Mouse (Mus musculus): ENCODE measurements around the gene Armh1.
A peak's percentile ranks its signal among the peaks of the same experiment; 100 is the strongest.
"Not testable (repeated sequence)": the region's sequence is repeated elsewhere in the genome, so short reads cannot be mapped to it uniquely, and the experiment has no call there.

Armh1 gene

DNA sequence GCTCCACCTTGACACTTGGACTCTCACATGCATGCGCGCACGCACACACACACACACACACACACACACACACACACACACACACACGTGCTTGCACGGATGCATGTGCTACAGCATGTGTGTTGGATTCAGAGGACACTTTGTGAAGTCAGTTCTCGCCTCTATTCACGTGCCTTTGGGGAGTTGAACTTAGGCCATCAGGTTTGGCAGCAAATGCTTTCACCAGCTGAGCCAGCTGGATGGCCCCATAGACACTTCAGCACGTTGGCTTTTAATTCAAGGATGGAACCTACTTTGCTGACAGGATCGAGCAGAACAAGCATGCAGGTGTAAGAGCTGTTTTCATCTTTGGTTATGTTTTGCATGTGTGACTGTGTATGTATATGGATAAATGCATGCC, 30.1 kb downstream of the Armh1 start:
- no peak for DNase-seq (ENCODE audit: low read depth, low spot score)

DNA sequence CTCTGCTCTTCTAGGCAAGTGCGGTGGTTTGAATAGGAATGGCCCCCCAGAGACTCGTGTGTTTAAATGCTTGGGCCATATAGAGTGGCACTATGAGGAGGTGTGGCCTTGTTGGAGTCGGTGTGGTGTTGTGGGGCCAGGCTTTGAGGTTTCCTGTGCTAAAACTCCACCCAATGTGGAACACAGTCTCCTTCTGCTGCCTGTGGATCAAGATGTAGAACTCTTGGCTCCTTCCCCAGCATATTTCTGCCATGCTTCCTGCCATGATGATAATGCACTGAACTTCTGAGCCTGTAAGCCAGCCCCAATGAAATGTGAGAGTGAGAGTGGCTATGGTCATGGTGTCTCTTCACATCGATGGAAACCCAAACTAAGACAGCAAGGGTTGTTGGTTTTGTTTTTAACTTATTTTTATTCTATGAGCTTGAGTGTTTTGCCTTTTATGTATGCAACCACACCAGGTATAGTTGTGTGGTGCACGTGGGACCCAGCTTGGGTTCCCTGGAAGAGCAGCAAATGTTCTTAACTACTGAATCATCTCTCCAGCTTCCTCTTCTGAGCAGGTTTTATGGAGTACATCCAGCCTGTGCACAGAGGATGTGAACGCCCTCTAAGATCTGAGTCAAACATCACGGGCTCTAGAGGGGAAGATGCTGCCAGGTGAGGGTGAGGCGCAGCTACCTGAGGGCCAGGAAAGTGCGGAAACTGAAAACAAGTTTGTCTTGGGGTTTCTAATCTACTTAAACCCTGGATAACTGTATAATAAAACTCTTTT, 31.0 kb downstream of the Armh1 start:
- no peak for DNase-seq (ENCODE audit: low read depth, low spot score)

DNA sequence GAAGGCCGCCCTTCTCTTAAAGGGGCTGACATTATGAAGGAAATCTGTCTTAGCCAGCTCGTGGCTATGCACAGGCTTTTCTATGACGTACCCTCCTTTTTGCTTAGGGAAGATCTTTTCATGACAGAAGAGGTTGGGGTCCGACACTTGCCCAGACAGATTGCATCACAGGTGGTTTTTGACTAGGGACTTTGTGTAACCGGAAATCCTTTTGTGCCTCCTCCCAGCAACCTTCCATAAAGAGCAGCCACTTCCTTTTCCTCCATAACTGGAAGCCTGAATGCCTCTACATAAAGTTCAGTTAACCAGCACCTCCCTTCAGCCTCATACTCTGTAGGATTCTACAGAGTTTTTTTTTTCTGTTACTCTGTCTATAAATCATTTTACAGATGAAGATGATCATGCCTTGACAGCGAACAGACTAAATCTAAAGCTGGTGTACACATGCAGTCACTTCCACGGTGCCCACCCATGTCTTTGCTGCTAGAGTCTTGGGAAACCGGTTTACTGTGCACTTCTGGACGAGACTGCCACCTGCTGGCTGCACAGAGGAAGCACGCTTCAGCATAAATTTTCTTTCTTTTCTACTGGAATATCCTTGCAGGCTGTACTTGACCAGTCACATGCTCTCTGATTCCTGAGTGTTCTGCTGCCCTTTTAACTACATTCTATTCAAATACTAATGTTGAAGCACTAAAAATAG, 33.3 kb downstream of the Armh1 start:
- peak; percentile 79 for DNase-seq (ENCODE audit: low read depth, low spot score)

DNA sequence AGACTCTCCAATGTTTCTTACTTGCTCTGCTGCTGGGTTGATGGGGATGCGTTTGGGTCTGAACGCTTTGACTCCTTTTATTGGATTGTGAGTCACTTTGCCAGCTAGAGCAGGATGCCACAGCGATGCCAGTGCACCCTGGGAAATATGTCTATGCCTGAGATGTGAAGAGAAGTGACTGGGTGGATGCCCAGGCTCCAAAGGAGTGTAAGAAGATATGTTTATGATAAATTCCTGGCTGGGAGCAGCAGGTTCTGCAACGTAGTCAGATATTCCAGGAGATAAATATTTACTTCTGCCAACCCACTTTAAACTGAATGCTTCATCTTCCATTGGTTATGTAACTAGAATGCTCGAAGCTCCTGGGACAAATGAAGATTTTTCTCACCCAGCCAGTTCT, 34.9 kb downstream of the Armh1 start:
- DNase-seq (ENCODE audit: low read depth, low spot score) = no peak

DNA sequence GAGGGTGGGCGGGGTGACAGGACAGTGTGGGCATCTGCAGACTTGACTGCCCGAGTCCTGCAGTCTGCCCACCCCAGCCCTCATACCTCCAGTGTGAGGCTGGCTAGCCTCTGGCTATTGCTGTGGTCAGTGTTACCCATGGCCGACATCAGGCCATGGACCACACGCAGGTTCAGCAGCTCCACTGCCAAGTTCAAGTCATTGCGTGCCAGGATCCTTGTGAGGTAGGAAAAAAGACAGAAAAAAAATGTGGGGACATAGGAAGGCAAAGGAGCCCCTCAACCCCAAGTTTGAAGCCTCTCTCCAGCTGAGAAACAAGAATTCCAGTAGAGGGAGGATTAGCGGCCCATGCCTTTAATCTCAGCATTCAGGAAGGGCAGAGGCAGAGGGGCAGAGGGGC, 37.7 kb downstream of the Armh1 start:
- DNase-seq (ENCODE audit: low read depth, low spot score) = no peak

DNA sequence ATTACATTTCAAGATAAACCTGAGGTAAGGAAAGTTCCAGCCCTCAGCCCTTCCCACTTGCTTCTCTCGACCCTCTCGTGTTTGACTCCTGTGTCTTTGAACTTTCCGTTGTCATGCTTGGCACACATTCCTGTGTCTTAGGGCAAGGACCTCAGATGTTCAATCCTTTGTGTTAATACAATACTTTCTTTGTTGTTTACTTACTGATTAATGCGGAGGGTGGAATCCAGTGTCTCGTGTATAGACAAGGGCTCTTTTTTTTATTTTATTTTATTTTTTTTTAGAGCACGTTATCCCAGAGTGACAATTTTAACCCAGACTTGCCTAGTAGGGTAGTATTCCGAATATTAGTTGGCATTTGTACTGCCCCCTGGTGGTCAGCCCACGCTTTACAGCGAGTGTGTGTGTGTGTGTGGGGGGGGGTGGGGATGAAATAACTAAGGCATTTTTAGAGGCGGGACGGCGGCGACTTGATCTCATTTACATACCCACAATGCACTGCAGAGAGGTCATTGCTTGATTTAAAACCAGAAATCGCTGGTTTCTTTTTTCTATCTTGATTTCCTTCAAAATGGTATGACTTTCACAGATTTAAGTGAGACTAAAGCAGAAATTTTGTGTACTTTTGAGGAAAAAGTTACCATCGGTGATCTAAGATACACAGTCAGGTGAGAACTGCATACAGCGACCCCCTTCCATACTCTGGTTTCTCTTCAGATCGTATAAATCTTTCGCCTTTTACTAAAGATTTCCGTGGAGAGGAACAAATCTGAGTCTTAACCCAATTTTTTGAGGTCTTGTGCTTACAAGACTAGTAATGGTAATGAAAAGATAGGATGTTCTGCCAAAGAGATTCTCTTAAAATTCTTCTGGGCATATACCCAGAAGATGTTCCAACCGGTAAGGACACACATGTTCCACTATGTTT, 41.5 kb downstream of the Armh1 start:
- peak; percentile 95 for DNase-seq (ENCODE audit: low read depth, low spot score)

DNA sequence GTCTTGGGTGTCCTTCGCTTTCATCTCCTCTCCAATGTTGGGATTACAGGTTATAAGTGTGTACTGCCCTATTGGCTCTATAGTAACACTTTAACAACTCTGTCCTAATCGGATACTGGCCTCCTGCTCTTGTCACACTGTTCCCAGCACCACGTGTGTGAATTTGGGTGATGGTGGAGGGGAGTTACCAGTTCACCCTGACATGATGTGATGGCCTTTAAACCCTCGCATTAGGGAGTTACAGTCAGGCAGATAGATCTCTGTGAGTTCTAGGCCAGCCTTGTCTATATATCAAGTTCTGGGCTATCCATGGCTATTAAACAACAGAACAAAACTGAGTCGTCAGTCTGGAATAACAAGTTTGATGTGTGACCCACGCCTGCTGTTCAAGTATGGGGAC, 42.3 kb downstream of the Armh1 start:
- DNase-seq (ENCODE audit: low read depth, low spot score) = no peak

DNA sequence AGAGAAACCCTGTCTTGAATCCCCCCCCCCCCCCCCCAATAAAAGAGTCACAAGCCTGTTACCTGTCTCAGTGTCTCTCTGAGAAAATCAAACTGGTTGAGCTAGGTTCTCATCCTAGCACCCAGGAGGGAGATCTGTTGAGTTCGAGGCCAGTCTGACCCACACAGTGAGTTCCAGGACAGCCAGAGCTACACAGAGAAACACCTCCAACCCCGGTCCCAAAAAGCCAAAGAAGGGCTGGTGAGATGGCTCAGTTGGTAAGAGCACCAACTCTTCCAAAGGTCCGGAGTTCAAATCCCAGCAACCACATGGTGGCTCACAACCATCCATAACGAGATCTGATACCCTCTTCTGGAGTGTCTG, 49.0 kb downstream of the Armh1 start:
- DNase-seq (ENCODE audit: low read depth, low spot score) = no peak

DNA sequence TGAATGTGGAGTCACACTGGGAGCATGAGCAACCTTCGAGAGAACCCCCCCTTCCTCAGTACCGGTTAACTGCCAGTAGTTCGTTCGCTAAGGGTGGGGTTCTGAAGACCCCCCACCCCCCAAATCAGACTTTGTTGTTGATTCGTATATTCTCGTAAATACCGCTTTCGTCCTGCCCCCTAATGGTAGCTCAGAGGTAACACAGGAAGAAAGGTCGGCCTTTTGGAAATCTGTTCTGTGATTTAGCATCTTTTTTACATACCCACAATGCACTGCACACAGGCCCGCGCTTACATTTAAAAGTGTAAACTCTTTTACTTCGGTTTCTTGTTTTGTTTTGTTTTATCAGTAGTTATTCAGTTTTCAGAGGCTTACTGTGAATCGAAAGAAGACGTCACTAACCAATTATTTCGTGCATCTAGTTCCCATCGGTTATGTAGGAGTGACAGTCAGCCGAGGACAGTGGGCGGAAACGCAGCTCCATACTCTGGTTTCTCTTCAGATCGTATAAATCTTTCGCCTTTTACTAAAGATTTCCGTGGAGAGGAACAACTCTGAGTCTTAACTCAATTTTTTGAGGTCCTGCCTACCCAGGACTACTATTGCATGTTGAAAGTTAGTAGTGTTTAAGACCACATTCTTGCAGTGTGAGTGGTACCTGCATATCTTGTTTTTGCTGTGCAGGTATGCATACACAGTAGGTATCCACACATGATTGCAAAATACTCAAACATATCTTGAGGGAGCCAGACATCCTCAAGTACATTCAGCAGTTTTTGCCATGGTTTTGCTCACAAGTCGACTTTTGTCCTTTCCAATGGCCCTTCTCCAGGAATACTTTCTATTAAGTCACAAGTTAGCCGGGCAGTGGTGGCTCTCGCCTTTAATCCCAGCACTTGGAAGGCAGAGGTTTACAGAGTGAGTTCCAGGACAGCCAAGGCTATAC, 49.6 kb downstream of the Armh1 start:
- DNase-seq (ENCODE audit: low read depth, low spot score) = peak; percentile 88

DNA sequence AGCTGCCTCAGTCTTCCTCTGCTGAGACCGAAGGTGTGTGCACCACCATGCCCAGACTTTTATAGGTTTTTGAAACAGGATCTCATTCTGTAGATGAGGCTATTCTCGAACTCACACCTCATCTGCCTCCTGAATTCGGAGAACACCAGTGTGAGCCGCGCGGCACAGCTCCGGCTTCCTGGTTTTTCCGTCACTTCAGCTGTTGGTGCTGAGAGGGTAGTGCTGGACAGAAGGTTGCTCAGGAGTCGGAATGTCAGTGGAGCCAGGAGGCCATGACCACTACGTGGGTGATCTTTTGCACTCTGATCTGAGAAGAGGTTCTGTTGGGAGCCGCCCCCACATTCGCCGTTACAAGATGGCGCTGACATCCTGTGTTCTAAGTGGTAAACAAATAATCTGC, 60.1 kb downstream of the Armh1 start:
- no peak for DNase-seq (ENCODE audit: low read depth, low spot score)

DNA sequence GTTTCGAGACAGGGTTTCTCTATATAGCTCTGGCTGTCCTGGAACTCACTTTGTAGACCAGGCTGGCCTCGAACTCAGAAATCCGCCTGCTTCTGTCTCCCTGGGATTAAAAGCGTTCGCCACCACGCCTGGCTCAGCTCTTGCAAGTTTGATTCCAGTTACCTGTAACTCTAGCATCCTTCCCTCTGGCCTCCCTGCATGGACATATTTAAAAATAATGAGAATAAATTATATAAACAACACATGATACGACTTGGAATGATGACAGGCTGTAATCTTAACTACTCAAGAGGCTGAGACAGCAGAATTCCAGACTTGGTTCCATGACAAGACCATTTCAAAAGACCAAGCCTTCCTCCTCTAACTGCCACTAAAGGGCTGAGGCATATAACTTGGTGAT, 61.3 kb downstream of the Armh1 start:
- no peak for DNase-seq (ENCODE audit: low read depth, low spot score)

DNA sequence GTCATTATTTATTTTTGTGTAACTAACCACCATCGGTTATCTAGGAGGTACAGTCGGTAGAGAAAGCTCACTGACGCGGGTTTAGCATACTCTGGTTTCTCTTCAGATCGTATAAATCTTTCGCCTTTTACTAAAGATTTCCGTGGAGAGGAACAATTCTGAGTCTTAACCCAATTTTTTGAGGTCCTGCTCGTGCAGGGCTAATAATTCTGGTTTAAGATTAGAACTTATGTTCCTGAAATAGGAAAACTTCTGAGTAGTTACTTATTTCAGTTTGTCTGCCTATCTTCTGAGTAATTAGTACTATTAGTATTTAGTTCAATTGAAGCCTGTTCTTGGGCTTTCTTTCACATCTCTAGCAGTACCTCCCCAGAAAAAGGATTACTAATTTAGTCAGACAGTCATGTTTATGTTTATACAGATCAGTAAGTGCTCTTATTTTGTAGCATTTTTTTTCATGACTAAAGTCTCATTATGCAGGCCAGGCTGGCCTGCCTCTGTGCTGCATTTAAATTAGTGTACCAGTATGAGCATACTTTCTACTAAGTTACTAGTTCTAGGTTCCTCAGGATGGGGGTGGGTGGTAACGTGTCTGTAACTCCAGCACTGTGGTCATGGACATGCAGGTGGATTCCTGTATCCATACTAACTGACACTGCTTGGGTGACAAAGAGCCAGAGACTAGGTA, 61.9 kb downstream of the Armh1 start:
- peak; percentile 92 for DNase-seq (ENCODE audit: low read depth, low spot score)

DNA sequence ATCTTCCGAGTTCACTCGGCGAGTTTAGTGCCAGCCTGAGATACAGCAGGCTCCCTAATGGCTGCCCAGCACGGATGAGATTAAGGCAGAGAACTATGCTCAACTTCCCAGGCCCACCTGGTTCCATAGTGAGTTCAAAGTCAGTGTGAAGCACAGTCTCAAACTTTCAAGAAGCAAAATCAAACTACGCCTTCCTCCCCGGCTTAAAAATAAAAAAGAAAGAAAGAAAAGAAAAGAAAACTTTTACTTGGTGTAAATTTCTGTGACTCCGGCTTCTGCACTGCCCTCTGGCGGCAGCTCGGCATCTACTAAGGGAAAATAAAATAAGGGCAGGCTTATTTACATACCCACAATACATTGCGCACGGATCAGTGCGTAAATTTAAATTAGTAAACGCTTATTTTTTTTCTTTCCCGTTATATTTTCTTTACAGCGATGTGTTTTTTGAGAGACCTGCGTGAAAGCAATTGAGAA, 62.5 kb downstream of the Armh1 start:
- DNase-seq (ENCODE audit: low read depth, low spot score) = peak; percentile 91

DNA sequence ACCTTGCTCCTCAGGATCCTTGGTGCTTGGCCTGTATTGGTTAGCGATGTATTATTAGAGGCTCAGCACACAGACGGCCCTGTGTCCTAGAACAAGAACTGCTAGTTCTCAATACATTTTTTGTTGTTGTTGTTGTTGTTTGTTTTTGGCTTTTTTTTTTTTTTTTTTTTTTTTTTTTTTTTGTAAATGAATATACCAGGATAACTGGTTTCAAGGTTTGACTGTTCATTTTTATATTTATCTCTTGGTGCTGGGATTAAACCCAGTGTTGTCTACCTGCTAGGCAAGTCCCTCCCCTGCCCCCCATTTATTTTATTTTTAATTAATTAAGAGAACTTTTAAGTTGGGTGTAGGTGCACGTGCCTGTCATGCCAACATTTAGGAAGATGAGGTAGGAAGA, 63.0 kb downstream of the Armh1 start:
- no peak for DNase-seq (ENCODE audit: low read depth, low spot score)

DNA sequence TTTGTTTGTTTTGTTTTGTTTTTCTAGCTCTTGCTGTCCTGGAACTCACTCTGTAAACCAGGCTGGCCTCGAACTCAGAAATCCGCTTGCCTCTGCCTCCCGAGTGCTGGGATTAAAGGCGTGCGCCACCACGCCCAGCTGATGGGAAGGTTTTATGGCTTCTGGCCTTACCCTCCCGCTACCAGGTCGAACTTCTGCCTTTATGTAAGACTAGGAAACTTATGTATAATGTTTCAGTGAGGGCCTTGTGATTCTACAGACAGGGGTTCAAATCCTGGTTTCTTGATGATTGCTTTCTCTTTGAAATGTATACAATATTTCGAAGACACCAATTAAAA, 69.2 kb downstream of the Armh1 start:
- DNase-seq (ENCODE audit: low read depth, low spot score) = not testable (repeated sequence)

DNA sequence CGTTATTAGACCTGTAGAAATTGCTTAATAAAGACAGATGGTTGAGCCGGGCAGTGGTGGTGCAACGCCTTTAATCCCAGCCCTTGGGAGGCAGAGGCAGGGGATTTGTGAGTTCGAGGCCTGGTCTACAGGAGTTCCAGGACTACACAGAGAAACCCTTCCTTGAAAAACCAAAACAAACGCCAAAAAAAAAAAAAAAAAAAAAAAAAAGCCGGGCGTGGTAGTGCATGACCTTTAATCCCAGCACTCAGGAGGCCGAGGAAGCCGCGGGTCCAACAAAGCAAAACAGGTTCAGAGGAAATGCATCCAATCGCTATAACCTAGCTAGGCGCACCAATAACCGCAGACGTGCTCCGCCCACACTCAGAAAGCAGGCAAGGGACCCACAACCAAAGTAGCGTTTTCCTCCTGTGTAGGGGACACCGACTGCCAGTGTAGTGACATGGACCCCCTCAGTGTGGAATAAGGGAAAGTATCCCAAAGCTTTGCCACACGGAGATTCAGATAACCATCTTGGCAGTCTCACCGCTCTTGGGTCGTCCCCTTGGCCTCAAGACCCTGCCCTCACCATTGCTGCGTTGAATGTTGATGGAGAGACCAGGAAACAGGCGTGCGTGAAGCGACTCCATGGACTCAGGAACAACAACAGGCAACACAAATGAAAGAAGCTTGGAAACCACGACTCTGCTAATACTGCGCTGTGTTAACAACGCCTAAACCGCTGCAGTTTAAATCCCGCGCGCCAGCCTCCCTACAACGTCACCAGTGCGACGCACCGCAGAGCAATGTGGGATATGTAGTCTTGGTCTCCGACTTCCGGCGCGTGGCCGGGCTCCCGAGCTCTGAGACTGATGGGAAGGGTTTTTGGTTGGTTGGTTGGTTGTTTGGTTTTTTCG, 69.8 kb downstream of the Armh1 start, which contains the start of gene Kif2c:
Gene Kif2c, minus strand, starts transcription at position 777 of the 896 bp plus-strand sequence.
- peak; percentile 95 for DNase-seq (ENCODE audit: low read depth, low spot score)

DNA sequence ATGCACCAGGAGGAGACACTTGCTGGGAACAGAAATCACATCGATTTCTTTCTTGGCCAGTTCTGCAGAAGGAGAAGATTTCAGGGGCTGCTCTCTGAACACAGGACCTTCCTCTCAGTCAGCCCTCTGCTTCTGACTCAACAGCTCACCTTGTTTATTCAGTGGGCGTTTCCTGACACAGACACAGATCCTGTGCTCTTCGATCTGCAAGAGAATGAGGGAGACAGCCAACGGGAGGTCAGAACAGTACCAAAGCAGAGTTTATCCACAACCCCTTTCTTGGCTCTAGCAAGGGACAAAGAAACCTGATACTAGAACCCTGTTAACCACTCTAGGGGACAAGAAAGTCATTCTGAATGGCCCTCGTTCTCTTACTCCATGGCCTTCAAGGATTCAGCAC, 82.0 kb downstream of the Armh1 start:
- peak; percentile 81 for DNase-seq (ENCODE audit: low read depth, low spot score)

Measured in ZHBTc4 (cell line).